Comparison of ENCODE assay signal across 13 mouse cellular contexts in genomic region chr11:57773479-57773878, GRCm38 (mm10). TPM values are rescaled to one million over a fixed set of nuclear protein-coding genes. Genes with fewer than 3 reads are reported as not detected.
DNase-seq lines count a peak whose midpoint lies in the region; ATAC-seq lines count a peak whose summit lies in the region.
"Had no signal": no experiment of that assay in that cellular context is flagged by ENCODE, and none has a peak within 500 bp of the region (broad histone marks: within the 10 kb centered on the region; RNA-seq: fewer than 3 reads in every experiment).

No protein-coding gene starts in this region.

- no peak overlapping the region for H3K4me3 ChIP-seq in kidney, embryonic 14.5 days (ENCODE audit: low read length)
- H3K4me3 ChIP-seq in forebrain, embryonic 10.5 days: peak overlapping the region; percentile 16; the same call in 1 of the 2 replicates
- H3K4me3 ChIP-seq in hindbrain, embryonic 14.5 days (replicated peaks; ENCODE audit: low read length): no peak overlapping the region
- no peak overlapping the region for H3K4me3 ChIP-seq in midbrain, embryonic 16.5 days (ENCODE audit: low read depth, low read length)
- H3K4me3 ChIP-seq: layer of hippocampus, adult 2 months had no signal

- peaks cover 15% of the 10 kb centered on the region; the same call in 1 of the 2 replicates for H3K4me1 ChIP-seq in kidney, embryonic 14.5 days (ENCODE audit: control insufficient read depth, insufficient read depth, low read length)
- peaks cover 46% of the 10 kb centered on the region for H3K4me1 ChIP-seq in forebrain, embryonic 10.5 days
- H3K4me1 ChIP-seq in hindbrain, embryonic 14.5 days (replicated peaks; ENCODE audit: control insufficient read depth, insufficient read depth, low read length): peaks cover 21% of the 10 kb centered on the region
- peaks cover 13% of the 10 kb centered on the region for H3K4me1 ChIP-seq in midbrain, embryonic 16.5 days (ENCODE audit: control insufficient read depth, insufficient read depth, low read length)

- peak; percentile 38; the same call in 1 of the 2 replicates for ATAC-seq in kidney, embryonic 14.5 days (ENCODE audit: low FRiP score, low TSS enrichment)
- ATAC-seq in hindbrain, embryonic 14.5 days (ENCODE audit: low FRiP score): no peak
- ATAC-seq in midbrain, embryonic 16.5 days: no peak

- DNase-seq in kidney, adult 9 months: no peak
- peak; percentile 59 for DNase-seq in forebrain, embryonic 10.5 days (ENCODE audit: extremely low spot score, low spot score)
- no peak for DNase-seq in hindbrain, embryonic 14.5 days (ENCODE audit: low spot score)
- DNase-seq in urinary bladder, adult 2 months (ENCODE audit: low spot score): no peak
- DNase-seq in heart, postnatal 14 days: no peak
- no peak for DNase-seq in testis, postnatal 10 days (ENCODE audit: low spot score)
- DNase-seq: cerebellum, adult 11-12 months had no signal

- H3K4me2 ChIP-seq in kidney, embryonic 14.5 days (replicated peaks; ENCODE audit: low read depth, low read length): no peak overlapping the region; the same call in 1 of the 2 replicates
- peak overlapping the region; percentile 8; the same call in 1 of the 2 replicates for H3K4me2 ChIP-seq in hindbrain, embryonic 14.5 days (replicated peaks)
- peak overlapping the region; percentile 11; the same call in 1 of the 2 replicates for H3K4me2 ChIP-seq in midbrain, embryonic 16.5 days (ENCODE audit: low read length)

- no peaks in the 10 kb centered on the region for H3K9me3 ChIP-seq in kidney, embryonic 14.5 days (ENCODE audit: control insufficient read depth, low read length)
- no peaks in the 10 kb centered on the region for H3K9me3 ChIP-seq in forebrain, embryonic 10.5 days
- H3K9me3 ChIP-seq in hindbrain, embryonic 14.5 days (ENCODE audit: control insufficient read depth, low read length): no peaks in the 10 kb centered on the region
- H3K9me3 ChIP-seq in midbrain, embryonic 16.5 days (replicated peaks; ENCODE audit: control insufficient read depth, low read length, poor library complexity, severe bottlenecking): no peaks in the 10 kb centered on the region

- 14% methylated on average over 13 of the region's 13 CpGs for WGBS in kidney, embryonic 14.5 days
- WGBS in forebrain, embryonic 10.5 days: 9% methylated on average over 13 of the region's 13 CpGs
- WGBS in hindbrain, embryonic 14.5 days: 11% methylated on average over 13 of the region's 13 CpGs
- WGBS in midbrain, embryonic 16.5 days: 15% methylated on average over 13 of the region's 13 CpGs

- intact Hi-C loops in heart, postnatal 14 days (cut with DNase I): no loop called here

- H3K27me3 ChIP-seq in kidney, embryonic 14.5 days (ENCODE audit: control insufficient read depth, insufficient read depth, low read length): no peaks in the 10 kb centered on the region
- peaks cover 98% of the 10 kb centered on the region for H3K27me3 ChIP-seq in forebrain, embryonic 10.5 days (ENCODE audit: poor library complexity, severe bottlenecking)
- H3K27me3 ChIP-seq in hindbrain, embryonic 14.5 days (ENCODE audit: control insufficient read depth, insufficient read depth, low read length): no peaks in the 10 kb centered on the region
- no peaks in the 10 kb centered on the region for H3K27me3 ChIP-seq in midbrain, embryonic 16.5 days (ENCODE audit: control insufficient read depth, insufficient read depth, low read depth, low read length)

- H3K36me3 ChIP-seq in kidney, embryonic 14.5 days (ENCODE audit: control insufficient read depth, insufficient read depth, low read length): no peaks in the 10 kb centered on the region
- H3K36me3 ChIP-seq in forebrain, embryonic 10.5 days (replicated peaks): 0 out of 2 replicates have a peak, but pooled peaks cover 21% of the 10 kb centered on the region
- 0 out of 2 replicates have a peak, but pooled peaks cover 9% of the 10 kb centered on the region for H3K36me3 ChIP-seq in hindbrain, embryonic 14.5 days (replicated peaks; ENCODE audit: control insufficient read depth, insufficient read depth)
- no peaks in the 10 kb centered on the region for H3K36me3 ChIP-seq in midbrain, embryonic 16.5 days (ENCODE audit: control insufficient read depth, insufficient read depth, low read length)

- H3K9ac ChIP-seq in kidney, embryonic 14.5 days (ENCODE audit: low read depth, low read length): peak overlapping the region; percentile 4; the same call in 1 of the 2 replicates
- no peak overlapping the region for H3K9ac ChIP-seq in hindbrain, embryonic 14.5 days
- no peak overlapping the region for H3K9ac ChIP-seq in midbrain, embryonic 16.5 days (ENCODE audit: low read depth, low read length)

- H3K27ac ChIP-seq in kidney, embryonic 14.5 days (ENCODE audit: low read depth, low read length): 0 out of 2 replicates have a peak overlapping the region, but pooled peaks have one; percentile 17
- H3K27ac ChIP-seq in forebrain, embryonic 10.5 days: peak overlapping the region; percentile 57
- peak overlapping the region; percentile 69 for H3K27ac ChIP-seq in hindbrain, embryonic 14.5 days
- peak overlapping the region; percentile 35; the same call in 1 of the 2 replicates for H3K27ac ChIP-seq in midbrain, embryonic 16.5 days (ENCODE audit: low read length)
- H3K27ac ChIP-seq: layer of hippocampus, adult 2 months had no signal

RNA-seq across cellular contexts. Expression of gene Sap30l, which starts 28.0 kb away (rescaled TPM):
- 15.0 and 19.0 TPM in 2 replicates for polyA plus RNA-seq in kidney, embryonic 14.5 days (2014; fragmentation: Nextera tagmentation; extraction: Ambion mirVana)
- 6.4 and 7.7 TPM in 2 replicates for polyA plus RNA-seq in forebrain, embryonic 10.5 days (2016; fragmentation: Nextera tagmentation; extraction: Ambion mirVana)
- 12.6 and 15.5 TPM in 2 replicates for polyA plus RNA-seq in hindbrain, embryonic 14.5 days (2014; fragmentation: Nextera tagmentation; extraction: Ambion mirVana)
- 5.6 and 5.9 TPM in 2 replicates for polyA plus RNA-seq in midbrain, embryonic 16.5 days (2015; fragmentation: Nextera tagmentation; extraction: Ambion mirVana)
- 23.5 and 27.8 TPM in 2 replicates for polyA plus RNA-seq in urinary bladder, adult 2 months (2012; rRNA removed)
- 10 to 100 TPM; 34.3 to 35.6 TPM for total RNA-seq in heart, postnatal 14 days (2021)

RNA-seq across cellular contexts. Expression of gene Hand1, which starts 59.1 kb away (rescaled TPM):
- not detected in 2 replicates for polyA plus RNA-seq in kidney, embryonic 14.5 days (2014; fragmentation: Nextera tagmentation; extraction: Ambion mirVana)
- polyA plus RNA-seq in forebrain, embryonic 10.5 days (2016; fragmentation: Nextera tagmentation; extraction: Ambion mirVana): 0.14 TPM in 1 of 2 replicates, not detected in the other
- not detected in 2 replicates for polyA plus RNA-seq in hindbrain, embryonic 14.5 days (2014; fragmentation: Nextera tagmentation; extraction: Ambion mirVana)
- polyA plus RNA-seq in midbrain, embryonic 16.5 days (2015; fragmentation: Nextera tagmentation; extraction: Ambion mirVana): not detected in 2 replicates
- polyA plus RNA-seq in urinary bladder, adult 2 months (2012; rRNA removed): 0.69 and 1.1 TPM in 2 replicates
- not detected for total RNA-seq in heart, postnatal 14 days (2021)
- total RNA-seq: heart, adult 8-10 months; layer of hippocampus, adult 2 months; left cerebral cortex, postnatal 25 days; megakaryocyte-erythroid progenitor cell, adult 5-6 weeks had no signal

Comparison
In these comparisons a context has a peak if more than half of its experiments do, and no peak if none do; other contexts are left out.
1. H3K27ac ChIP-seq: peak in every context shown above with its lines; median percentile 69 in hindbrain, embryonic 14.5 days; 57 in forebrain, embryonic 10.5 days; 35 in midbrain, embryonic 16.5 days; 17 in kidney, embryonic 14.5 days.